Mouse (Mus musculus) urinary bladder, adult 2 months (tissue): ENCODE results near the gene Smoc2. TPM values are rescaled to one million over a fixed set of nuclear protein-coding genes. Genes with fewer than 3 reads are reported as not detected.
A peak's percentile ranks its signal among the peaks of the same experiment; 100 is the strongest.

Experiments used
- DNase-seq: peaks from one replicate; pipeline ENCODE4 v3.0.0; 2022; ENCODE audit warnings: low spot score
- polyA plus RNA-seq: library from polyadenylated mRNA; depleted of rRNA; stranded (reverse); fragments of >200 nt; gene quantifications from 2 replicates; pipeline ENCODE4 v1.2.3, GENCODE M21; 2012; rRNA removed

Gene Smoc2
- 129 and 144 TPM in 2 replicates for polyA plus RNA-seq

GRCm38 (mm10) chr17:14279177-14279965 is at the start of gene Smoc2:
TSS of gene Smoc2 (plus strand) at chr17:14279506.
- DNase-seq = peak; percentile 25

- DNase-seq = no peak
Observed at GRCm38 (mm10) chr17:14230698-14231430, 48.4 kb upstream of the Smoc2 start.

- DNase-seq = peak; percentile 63
Observed at GRCm38 (mm10) chr17:14232629-14233028, 46.7 kb upstream of the Smoc2 start.

DNA sequence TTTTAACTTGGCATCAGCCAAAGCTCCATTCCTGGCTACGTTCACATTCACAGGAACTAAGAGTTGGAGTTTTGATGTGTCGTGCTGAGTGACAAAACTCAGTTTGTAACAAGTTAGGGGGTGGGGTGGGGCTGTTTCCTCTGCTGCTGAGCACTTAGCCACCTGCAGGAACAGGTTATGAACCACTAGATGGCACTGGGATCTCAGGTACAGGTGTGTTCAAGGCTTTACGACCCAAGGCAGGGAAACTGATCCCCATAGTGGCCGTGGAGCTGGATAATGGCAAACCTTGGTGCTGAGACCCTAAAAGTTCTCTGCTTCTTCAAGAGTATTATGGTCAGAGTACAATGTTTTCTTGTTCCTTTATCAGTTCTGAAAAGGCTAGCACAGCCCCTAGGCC is 45.6 kb upstream of the Smoc2 start:
- no peak for DNase-seq

GRCm38 (mm10) chr17:14234774-14235389 is 44.4 kb upstream of the Smoc2 start:
- DNase-seq = no peak

DNA sequence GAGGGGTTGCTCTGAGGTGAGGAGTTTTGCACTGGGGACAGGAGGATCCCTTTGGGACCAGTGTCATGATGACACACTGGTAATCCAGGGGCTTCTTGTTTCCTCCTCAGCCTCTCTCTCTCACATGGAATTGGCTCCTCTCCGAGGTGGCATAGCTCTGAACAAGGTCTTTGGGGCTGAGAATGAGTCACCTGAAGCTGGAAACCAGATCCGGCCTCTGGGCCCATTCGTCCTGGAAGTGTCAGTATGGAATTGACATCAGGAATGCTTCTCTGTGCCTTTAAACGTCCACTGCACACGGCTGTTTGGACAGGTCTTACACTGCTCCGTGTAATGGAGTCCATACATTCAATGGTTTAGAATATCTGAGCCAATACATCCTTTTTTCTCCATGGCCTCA is 42.2 kb upstream of the Smoc2 start:
- no peak for DNase-seq

GRCm38 (mm10) chr17:14239960-14240359 is 39.3 kb upstream of the Smoc2 start:
- no peak for DNase-seq

- DNase-seq = no peak
Observed at GRCm38 (mm10) chr17:14242634-14243033, 36.7 kb upstream of the Smoc2 start.

DNA sequence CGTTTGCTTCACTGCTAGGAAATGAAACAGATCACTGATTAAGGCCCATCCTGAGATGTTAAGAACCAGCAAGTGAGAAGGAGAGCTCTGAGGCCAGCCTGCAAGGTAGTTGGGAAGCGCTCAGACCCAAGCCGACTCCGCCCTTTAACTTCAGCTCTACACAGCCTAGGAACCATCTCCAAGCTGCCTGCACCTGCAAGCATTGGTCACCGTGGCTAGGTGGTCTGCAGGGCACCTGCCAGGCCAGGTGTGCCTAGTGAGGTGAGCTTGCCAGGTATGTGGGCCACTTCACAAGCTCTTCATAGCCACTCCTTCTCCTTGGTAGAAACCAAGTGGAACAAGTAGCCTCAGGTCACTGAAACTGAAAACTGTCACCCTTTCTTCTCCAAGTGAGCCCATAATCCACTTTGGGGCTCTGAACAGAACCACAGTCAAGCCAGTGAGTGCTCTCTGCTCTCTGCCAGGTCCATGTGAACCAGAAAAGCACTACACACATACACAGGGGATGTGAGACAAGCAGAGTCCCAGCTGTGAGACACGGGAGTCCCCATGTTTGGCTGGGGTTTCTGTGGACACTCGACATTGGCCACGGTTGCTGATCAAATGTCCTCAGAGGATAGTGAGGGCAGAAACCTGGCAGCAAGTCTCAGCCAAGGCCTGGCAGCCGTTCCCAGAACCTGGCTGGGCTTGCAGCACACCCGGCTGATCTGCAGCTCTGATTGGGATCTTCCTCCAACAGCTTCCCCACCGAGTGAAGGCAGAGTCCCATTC is 34.9 kb upstream of the Smoc2 start:
- DNase-seq = no peak

DNA sequence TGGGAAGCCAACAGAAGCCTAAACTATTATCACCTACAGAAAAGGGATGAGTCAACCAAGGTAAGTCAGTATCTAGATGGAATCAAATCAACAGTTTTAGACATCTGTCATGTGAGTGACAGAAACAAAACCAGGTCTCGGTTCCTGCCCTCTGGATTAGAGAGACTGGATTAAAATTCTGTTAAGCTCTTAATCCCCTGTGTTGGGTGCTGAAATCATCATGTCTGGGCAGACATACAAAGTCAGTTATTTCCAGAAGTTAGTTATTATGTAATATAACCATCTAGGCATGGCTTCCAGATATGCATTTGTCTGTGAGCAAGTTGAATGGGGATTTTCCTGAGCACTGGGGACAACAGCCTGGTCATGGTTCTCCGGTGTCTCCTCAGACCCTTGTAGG is 33.0 kb upstream of the Smoc2 start:
- DNase-seq = no peak

- no peak for DNase-seq
Observed at GRCm38 (mm10) chr17:14247931-14248330, 31.4 kb upstream of the Smoc2 start.

GRCm38 (mm10) chr17:14249595-14249994 is 29.7 kb upstream of the Smoc2 start:
- no peak for DNase-seq

- DNase-seq = no peak
Observed at GRCm38 (mm10) chr17:14250401-14250800, 28.9 kb upstream of the Smoc2 start.

- DNase-seq = no peak
Observed at GRCm38 (mm10) chr17:14252456-14252855, 26.9 kb upstream of the Smoc2 start.

DNA sequence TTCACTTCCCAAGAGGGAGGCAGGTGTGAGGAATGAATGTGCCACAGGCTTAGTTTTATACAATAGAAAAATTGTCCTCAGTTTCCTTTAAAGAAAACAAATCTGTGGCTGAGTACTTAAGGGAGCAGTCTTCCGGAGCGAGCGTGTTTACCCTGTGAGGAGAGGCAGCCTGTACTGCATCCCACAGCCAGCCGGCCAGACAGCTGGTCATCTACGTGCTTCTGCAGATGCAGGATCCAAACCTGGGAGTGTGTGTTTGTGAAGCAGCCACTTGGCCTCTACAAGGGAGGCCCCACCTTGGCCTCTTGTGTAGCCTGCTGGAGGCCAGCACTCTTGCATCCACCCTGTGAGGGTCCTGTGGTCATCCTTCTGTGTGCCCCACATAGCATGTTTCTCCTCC is 24.7 kb upstream of the Smoc2 start:
- no peak for DNase-seq

- DNase-seq = no peak
Observed at GRCm38 (mm10) chr17:14257799-14258520, 21.3 kb upstream of the Smoc2 start.

- no peak for DNase-seq
Observed at GRCm38 (mm10) chr17:14258906-14259305, 20.4 kb upstream of the Smoc2 start.

GRCm38 (mm10) chr17:14260966-14261365 is 18.3 kb upstream of the Smoc2 start:
- no peak for DNase-seq

DNA sequence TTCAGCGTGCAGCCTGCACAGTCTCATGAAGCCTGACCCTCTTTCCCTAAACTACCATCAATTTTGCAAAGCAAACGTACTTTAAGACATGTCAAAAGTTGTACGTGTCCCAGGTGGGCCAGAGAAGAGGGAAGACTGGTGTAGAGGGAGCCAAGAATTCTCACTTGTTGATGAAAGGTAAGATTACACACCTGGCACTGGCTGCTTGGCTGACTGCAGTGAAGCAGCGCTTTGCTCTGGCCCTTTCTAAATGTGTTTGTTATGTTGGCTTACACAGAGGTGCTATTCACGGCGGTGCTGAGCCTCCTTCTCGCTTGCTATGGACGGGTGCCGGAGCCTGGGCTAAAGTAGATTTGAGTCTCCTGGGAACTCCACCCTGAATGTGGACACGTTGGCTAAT is 17.1 kb upstream of the Smoc2 start:
- no peak for DNase-seq

DNA sequence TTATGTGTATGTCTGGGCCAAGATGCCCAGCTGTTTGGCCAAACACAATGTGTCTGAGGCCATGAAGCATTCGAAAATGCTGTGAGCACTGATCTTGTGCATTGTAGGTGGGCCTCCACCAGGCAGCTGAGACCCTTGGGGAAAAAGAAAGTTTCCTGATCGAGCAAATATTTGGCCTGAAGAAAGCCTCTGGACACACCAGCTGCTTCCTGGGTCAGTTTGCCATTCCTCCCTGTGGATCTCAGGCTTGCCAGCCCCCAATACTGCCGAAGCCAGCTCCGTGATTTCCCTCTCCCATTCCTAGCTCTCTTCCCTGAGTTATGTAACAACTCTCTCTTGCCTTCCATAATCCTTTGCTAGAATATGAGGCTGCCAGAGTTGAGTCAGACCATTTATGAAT is 11.3 kb upstream of the Smoc2 start:
- DNase-seq = no peak

DNA sequence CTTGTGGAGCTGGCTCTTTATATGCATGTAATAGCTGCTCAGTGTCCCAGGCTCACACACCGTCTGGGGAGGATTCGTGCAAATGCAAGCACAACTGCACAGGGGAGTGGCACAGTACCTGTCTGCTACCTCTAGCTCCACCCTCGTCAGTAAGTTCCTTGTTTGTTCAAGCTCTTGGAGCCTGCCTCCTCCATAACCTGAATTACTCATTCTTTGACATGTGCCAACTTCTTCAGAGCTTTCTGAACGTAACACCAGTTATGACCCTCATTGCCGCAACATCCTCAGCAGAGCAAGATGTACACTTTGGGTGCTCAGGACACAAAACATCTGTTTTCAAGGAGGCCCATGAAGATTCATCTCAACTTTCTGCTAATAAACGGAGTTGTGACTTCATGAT is 5.9 kb upstream of the Smoc2 start:
- no peak for DNase-seq
